Mouse (Mus musculus) c-Kit-positive CD71-positive TER-119-positive erythroid progenitor cells, embryonic 14.5 days (primary cell): ENCODE data around the gene Zfp729a.
"Not testable (repeated sequence)": the region's sequence is repeated elsewhere in the genome, so short reads cannot be mapped to it uniquely, and the experiment has no call there.

ENCODE experiments used
- DNase-seq: peaks from one replicate; pipeline ENCODE4 v3.0.0-alpha.2; 2013; ENCODE audit warnings: low spot score

Gene Zfp729a

DNA sequence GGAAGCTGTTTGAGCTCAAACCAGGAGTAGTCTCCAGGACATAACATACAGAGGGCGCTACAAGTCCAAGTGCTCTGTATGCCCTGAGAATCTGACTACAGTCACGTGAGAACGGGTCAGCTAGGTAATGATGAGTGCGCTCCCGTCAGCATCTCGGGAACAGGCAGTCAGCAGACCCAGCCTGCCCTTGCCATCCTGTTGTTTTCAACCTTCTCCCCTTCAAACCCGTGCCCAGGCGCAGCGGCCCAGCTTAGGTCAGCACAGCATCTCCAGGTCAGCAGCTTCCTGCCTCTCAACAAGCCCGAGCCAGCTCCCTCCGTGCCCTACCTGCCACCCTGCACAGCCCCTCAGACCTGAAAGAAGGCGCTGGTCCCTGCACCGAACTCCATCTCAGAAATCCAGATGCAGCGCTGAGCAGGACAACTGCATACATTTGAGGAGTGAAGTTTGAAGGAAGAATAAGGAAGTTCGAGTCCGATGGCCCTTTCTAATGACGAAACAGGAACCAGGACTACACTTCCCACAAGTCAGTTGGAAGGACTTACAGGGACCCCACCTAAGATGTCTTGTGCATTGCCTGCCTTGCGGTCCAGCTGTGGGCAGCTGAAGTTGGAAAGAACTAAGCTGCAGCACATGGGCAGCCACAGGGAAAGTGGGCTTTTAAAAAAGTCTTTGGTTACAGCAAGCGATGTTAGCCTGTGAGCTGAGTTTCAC is at the start of gene Zfp729a, which contains the start of gene Gm49345:
Zfp729a (minus strand) TSS at position 498 of the 714 bp plus-strand sequence.
Gm49345 (minus strand) TSS at position 476 of the 714 bp plus-strand sequence.
- peak; percentile 80 for DNase-seq

DNA sequence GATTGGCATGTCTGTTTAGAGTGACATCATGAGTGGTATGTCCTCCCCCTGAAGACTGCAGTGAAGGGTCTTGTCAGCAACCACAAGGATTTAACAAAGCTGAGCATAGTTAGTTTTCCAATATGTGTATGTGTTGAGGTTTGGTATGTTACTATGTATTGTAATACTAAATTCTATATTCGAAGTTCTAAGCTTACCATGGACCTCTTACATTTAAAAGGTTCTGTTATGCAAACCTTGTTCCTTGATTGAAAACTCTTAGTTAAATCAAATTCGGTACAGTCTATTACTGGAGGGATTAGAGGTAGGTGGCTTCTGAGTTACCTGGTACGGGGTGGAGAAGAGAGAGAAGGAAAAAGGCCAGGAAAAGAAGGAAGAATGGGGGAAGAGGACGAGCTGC is 49.4 kb upstream of the Zfp729a start, which contains the start of gene Zfp738:
Zfp738 (minus strand) TSS at position 101 of the 400 bp plus-strand sequence.
- no peak for DNase-seq

DNA sequence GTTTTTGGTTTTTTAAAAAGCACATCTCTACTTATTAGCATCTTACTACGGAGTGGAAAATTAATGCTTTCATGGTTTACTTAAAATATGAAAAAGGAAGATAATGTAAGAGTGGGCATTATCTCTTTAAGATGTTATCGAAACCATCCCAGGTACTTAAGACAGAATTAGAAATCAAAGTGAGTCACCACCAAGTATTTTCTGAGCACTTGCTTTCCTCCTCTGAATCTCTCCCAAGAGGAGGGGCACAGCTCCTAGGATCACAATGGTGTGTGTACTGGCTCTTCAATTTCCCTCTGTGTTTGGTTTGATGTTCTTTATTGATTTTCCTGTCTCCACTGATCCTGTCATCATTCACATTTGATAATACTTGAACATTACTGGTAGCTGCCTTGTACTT is 46.2 kb upstream of the Zfp729a start:
- DNase-seq = not testable (repeated sequence)

DNA sequence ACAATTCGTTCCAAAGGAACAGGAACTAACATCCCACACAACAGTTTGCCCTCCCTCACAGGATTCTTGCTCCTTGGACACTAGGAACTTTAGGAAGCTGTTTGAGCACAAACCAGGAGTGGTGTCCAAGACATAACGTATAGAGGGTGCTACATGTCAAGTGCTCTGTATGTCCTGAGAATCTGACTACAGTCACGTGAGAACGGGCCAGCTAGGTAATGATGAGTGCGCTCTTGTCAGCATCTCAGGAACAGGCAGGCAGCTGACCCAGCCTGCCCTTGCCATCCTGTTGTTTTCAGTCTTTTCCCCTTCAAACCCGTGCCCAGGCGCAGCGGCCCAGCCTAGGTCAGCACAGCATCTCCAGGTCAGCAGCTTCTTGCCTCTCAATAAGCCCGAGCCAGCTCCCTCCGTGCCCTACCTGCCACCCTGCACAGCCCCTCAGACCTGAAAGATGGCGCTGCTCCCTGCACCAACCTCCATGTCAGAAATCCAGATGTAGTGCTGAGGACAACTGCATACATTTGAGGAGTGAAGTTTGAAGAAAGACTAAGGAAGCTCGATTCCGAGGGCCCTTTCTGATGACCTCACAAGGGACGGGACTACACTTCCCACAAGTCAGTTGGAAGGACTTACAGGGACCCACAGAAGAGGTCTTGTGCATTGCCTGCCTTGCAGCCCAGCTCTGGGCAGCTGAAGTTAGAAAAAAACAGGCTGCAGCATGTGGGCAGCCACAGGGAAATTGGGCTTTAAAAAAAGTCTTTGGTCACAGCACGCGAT is 45.6 kb upstream of the Zfp729a start:
- DNase-seq = peak; percentile 69

GRCm38 (mm10) chr13:67674902-67675301 is 37.3 kb upstream of the Zfp729a start:
- DNase-seq = no peak

- DNase-seq = no peak
Observed at GRCm38 (mm10) chr13:67652496-67652895, 14.9 kb upstream of the Zfp729a start.

DNA sequence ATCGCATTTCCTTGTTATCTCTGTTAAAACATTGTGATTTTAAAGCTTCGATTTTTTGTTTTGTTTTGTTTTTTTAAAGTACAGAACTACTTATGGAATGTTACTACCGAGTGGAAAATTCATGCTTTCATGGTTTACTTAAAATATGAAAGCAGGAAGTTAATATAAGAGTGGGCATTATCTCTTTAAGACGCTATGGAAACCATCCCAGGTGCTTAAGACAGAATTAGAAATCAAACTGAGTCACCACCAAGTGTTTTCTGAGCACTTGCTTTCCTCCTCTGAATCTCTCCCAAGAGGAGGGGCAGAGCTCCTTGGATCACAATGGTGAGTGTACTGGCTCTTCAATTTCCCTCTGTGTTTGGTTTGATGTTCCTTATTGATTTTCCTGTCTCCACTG is 27.5 kb downstream of the Zfp729a start:
- DNase-seq = no peak

- peak; percentile 82 for DNase-seq
Observed at GRCm38 (mm10) chr13:67609066-67609876, 28.3 kb downstream of the Zfp729a start, which contains the start of gene Zfp729b. Zfp729b (minus strand) TSS chr13:67609707.

GRCm38 (mm10) chr13:67572591-67573189 is 64.9 kb downstream of the Zfp729a start:
- DNase-seq = no peak
